Mouse (Mus musculus) brain, embryonic 14.5 days (tissue): Measurements from ENCODE around the gene Hist1h3c.

ENCODE experiments used
- CTCF ChIP-seq: fragments of 200-500 bp; IDR thresholded peaks from 2 replicates; pipeline ENCODE4 v1.5.1; 2012; ENCODE audit warnings: inconsistent platforms, mild to moderate bottlenecking, moderate library complexity, borderline replicate concordance; ENCODE audit not compliant: insufficient read depth, insufficient read length; ENCODE audit errors: extremely low read depth
- POLR2A ChIP-seq: fragments of 200-500 bp; IDR thresholded peaks from 2 replicates; pipeline ENCODE4 v1.6.1; 2012; ENCODE audit warnings: mild to moderate bottlenecking, inconsistent platforms, borderline replicate concordance; ENCODE audit not compliant: poor library complexity, insufficient read depth, insufficient read length, severe bottlenecking; ENCODE audit errors: extremely low read depth

- TF ChIP-seq CTCF (no peak), POLR2A (no peak)
Measured at GRCm38 (mm10) chr13:23710374-23711089, 34.9 kb downstream of the Hist1h3c start, which contains the start of gene Hfe.
